Comparison of ENCODE assay signal across 16 mouse cellular contexts in the genomic region with DNA sequence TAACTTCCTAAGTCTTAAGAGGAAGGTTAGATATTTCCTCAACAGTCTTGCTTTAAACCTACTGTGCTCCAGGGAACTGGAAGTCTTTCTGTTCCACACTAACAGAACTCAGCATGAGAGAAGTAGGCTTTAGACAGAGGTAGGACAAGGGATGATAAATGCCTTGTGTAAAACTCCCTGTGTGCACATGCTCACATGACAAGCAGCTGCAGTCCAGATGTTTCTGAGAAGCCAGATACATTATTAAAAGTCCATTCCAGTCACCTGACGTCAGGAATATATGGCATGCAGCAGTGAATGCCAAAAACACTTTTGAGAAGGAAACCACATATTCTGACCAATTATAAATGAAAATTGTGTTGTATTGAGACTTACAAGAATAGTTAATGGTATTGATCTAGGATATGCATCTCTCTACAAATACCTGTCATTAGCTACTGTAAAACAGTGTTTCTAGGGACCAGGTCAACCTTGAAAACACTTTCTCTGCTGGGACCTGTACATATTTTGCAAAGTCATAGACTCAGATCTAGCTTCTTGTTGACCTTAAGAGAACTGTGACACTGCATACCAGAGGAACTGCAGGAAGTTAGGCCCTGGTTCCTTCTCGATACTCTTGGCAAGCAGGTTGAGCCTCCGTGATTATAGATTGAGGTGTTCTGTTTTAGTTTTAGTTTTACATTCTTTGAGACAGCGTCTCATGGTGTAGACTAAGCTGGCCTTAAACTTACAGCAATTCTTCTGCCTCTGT. TPM values are rescaled to one million over a fixed set of nuclear protein-coding genes. Genes with fewer than 3 reads are reported as not detected.
DNase-seq lines count a peak whose midpoint lies in the region; ATAC-seq and TF ChIP-seq lines count a peak whose summit lies in the region.
"Had no signal": no experiment of that assay in that cellular context is flagged by ENCODE, and none has a peak within 500 bp of the region (broad histone marks: within the 10 kb centered on the region; RNA-seq: fewer than 3 reads in every experiment).

No protein-coding gene starts in this region.

- DNase-seq in embryonic facial prominence, embryonic 11.5 days (ENCODE audit: low spot score), result peak; percentile 46
- DNase-seq in embryonic facial prominence, embryonic 10.5 days (ENCODE audit: low spot score), result no peak
- peak; percentile 58 for DNase-seq in lung, postnatal 0 days (ENCODE audit: low spot score)
- no peak for DNase-seq in lung, adult 18-20 months
- DNase-seq in limb, embryonic 10.5 days (ENCODE audit: low spot score), result peak; percentile 35
- DNase-seq in retina, embryonic 14.5 days (ENCODE audit: low spot score), result no peak
- no peak for DNase-seq in spleen, adult 18-20 months
- DNase-seq: cerebellum, adult 9-11 months; liver, postnatal 0 days; right cerebral cortex, adult 18-20 months had no signal

- TF ChIP-seq EP300 in lung, postnatal 0 days (IDR thresholded peaks at IDR 0.05), result no peak

- no peaks in the 10 kb centered on the region for H3K9me3 ChIP-seq in embryonic facial prominence, embryonic 11.5 days (replicated peaks; ENCODE audit: control insufficient read depth, low read length)
- no peaks in the 10 kb centered on the region for H3K9me3 ChIP-seq in embryonic facial prominence, embryonic 10.5 days
- H3K9me3 ChIP-seq in lung, postnatal 0 days (ENCODE audit: low read length), result no peaks in the 10 kb centered on the region
- no peaks in the 10 kb centered on the region for H3K9me3 ChIP-seq in limb, embryonic 10.5 days (replicated peaks)
- H3K9me3 ChIP-seq in midbrain, embryonic 15.5 days, result no peaks in the 10 kb centered on the region
- H3K9me3 ChIP-seq: embryonic facial prominence, embryonic 13.5 days; forebrain, embryonic 12.5 days; heart, embryonic 15.5 days; stomach, embryonic 15.5 days had no signal

- no peaks in the 10 kb centered on the region for H3K27me3 ChIP-seq in embryonic facial prominence, embryonic 11.5 days (ENCODE audit: control insufficient read depth, insufficient read depth, low read length)
- H3K27me3 ChIP-seq in embryonic facial prominence, embryonic 10.5 days (replicated peaks; ENCODE audit: low read depth, poor library complexity, severe bottlenecking), result no peaks in the 10 kb centered on the region
- no peaks in the 10 kb centered on the region for H3K27me3 ChIP-seq in lung, postnatal 0 days (replicated peaks; ENCODE audit: insufficient read depth, low read length)
- H3K27me3 ChIP-seq in limb, embryonic 10.5 days (ENCODE audit: low read depth, poor library complexity, severe bottlenecking), result no peaks in the 10 kb centered on the region
- H3K27me3 ChIP-seq in midbrain, embryonic 15.5 days (replicated peaks), result no peaks in the 10 kb centered on the region
- H3K27me3 ChIP-seq: embryonic facial prominence, embryonic 13.5 days; forebrain, embryonic 12.5 days; heart, embryonic 15.5 days; Patski; stomach, embryonic 15.5 days had no signal

- 77% methylated on average over 4 of the region's 4 CpGs for WGBS in embryonic facial prominence, embryonic 11.5 days
- 86% methylated on average over 4 of the region's 4 CpGs for WGBS in embryonic facial prominence, embryonic 10.5 days
- 60% methylated on average over 4 of the region's 4 CpGs for WGBS in lung, postnatal 0 days
- 82% methylated on average over 4 of the region's 4 CpGs for whole genome bisulfite sequencing in limb, embryonic 10.5 days
- 91% methylated on average over 4 of the region's 4 CpGs for WGBS in midbrain, embryonic 15.5 days

- no peaks in the 10 kb centered on the region for H3K4me1 ChIP-seq in embryonic facial prominence, embryonic 11.5 days (ENCODE audit: control insufficient read depth, insufficient read depth, low read length)
- no peaks in the 10 kb centered on the region for H3K4me1 ChIP-seq in embryonic facial prominence, embryonic 10.5 days
- no peaks in the 10 kb centered on the region for H3K4me1 ChIP-seq in lung, postnatal 0 days (ENCODE audit: insufficient read depth, low read depth, low read length)
- peaks cover 6% of the 10 kb centered on the region; the same call in 1 of the 2 replicates for H3K4me1 ChIP-seq in limb, embryonic 10.5 days
- H3K4me1 ChIP-seq in midbrain, embryonic 15.5 days, result no peaks in the 10 kb centered on the region
- H3K4me1 ChIP-seq: embryonic facial prominence, embryonic 13.5 days; forebrain, embryonic 12.5 days; heart, embryonic 15.5 days; stomach, embryonic 15.5 days had no signal

- TF ChIP-seq CTCF in lung, postnatal 0 days (IDR thresholded peaks at IDR 0.05), result no peak

- no peak overlapping the region for H3K9ac ChIP-seq in embryonic facial prominence, embryonic 11.5 days (replicated peaks; ENCODE audit: low read length)
- no peak overlapping the region for H3K9ac ChIP-seq in lung, postnatal 0 days (replicated peaks; ENCODE audit: low read depth)
- H3K9ac ChIP-seq in midbrain, embryonic 15.5 days, result no peak overlapping the region
- H3K9ac ChIP-seq: embryonic facial prominence, embryonic 13.5 days; forebrain, embryonic 12.5 days; heart, embryonic 15.5 days; liver, postnatal 0 days; stomach, embryonic 15.5 days had no signal

- H3K36me3 ChIP-seq in embryonic facial prominence, embryonic 11.5 days (replicated peaks; ENCODE audit: control insufficient read depth, insufficient read depth, low read depth, low read length), result peaks cover 6% of the 10 kb centered on the region
- H3K36me3 ChIP-seq in embryonic facial prominence, embryonic 10.5 days (replicated peaks), result peaks cover 78% of the 10 kb centered on the region
- H3K36me3 ChIP-seq in lung, postnatal 0 days (ENCODE audit: insufficient read depth, low read length), result peaks cover 13% of the 10 kb centered on the region; the same call in 1 of the 2 replicates
- H3K36me3 ChIP-seq in limb, embryonic 10.5 days, result peaks cover 81% of the 10 kb centered on the region
- peaks cover 17% of the 10 kb centered on the region; the same call in 1 of the 2 replicates for H3K36me3 ChIP-seq in midbrain, embryonic 15.5 days (replicated peaks)

- no peak overlapping the region for H3K27ac ChIP-seq in embryonic facial prominence, embryonic 11.5 days (replicated peaks; ENCODE audit: low read depth, low read length)
- no peak overlapping the region for H3K27ac ChIP-seq in embryonic facial prominence, embryonic 10.5 days (replicated peaks)
- H3K27ac ChIP-seq in lung, postnatal 0 days (ENCODE audit: low read length), result no peak overlapping the region
- no peak overlapping the region for H3K27ac ChIP-seq in limb, embryonic 10.5 days
- H3K27ac ChIP-seq in midbrain, embryonic 15.5 days, result no peak overlapping the region
- H3K27ac ChIP-seq: embryonic facial prominence, embryonic 13.5 days; forebrain, embryonic 12.5 days; heart, embryonic 15.5 days; stomach, embryonic 15.5 days had no signal

- no peak for ATAC-seq in embryonic facial prominence, embryonic 11.5 days (replicated peaks; ENCODE audit: insufficient number of reproducible peaks, low FRiP score, low TSS enrichment, low read depth)
- peak; percentile 52; the same call in 1 of the 2 replicates for ATAC-seq in lung, postnatal 0 days
- ATAC-seq in midbrain, embryonic 15.5 days (replicated peaks), result no peak
- ATAC-seq: liver, postnatal 0 days; Patski had no signal

- H3K4me2 ChIP-seq in embryonic facial prominence, embryonic 11.5 days (ENCODE audit: low read depth, low read length), result no peak overlapping the region
- H3K4me2 ChIP-seq in lung, postnatal 0 days (replicated peaks; ENCODE audit: low read depth, low read length), result no peak overlapping the region
- no peak overlapping the region for H3K4me2 ChIP-seq in midbrain, embryonic 15.5 days
- H3K4me2 ChIP-seq: embryonic facial prominence, embryonic 13.5 days; forebrain, embryonic 12.5 days; heart, embryonic 15.5 days; stomach, embryonic 15.5 days had no signal

- H3K4me3 ChIP-seq in embryonic facial prominence, embryonic 11.5 days (ENCODE audit: low read depth, low read length), result no peak overlapping the region
- no peak overlapping the region for H3K4me3 ChIP-seq in embryonic facial prominence, embryonic 10.5 days
- H3K4me3 ChIP-seq in lung, postnatal 0 days (ENCODE audit: low read depth, low read length), result no peak overlapping the region
- H3K4me3 ChIP-seq in limb, embryonic 10.5 days, result no peak overlapping the region
- no peak overlapping the region for H3K4me3 ChIP-seq in midbrain, embryonic 15.5 days
- H3K4me3 ChIP-seq: embryonic facial prominence, embryonic 13.5 days; forebrain, embryonic 12.5 days; heart, embryonic 15.5 days; stomach, embryonic 15.5 days had no signal

RNA-seq across cellular contexts. Expression of gene Mrc2, which starts 30.7 kb away (rescaled TPM):
- 9.5 and 10.2 TPM in 2 replicates for polyA plus RNA-seq in embryonic facial prominence, embryonic 11.5 days (2014; fragmentation: Nextera tagmentation; extraction: Ambion mirVana)
- 26.9 and 27.6 TPM in 2 replicates for polyA plus RNA-seq in embryonic facial prominence, embryonic 10.5 days (2016; fragmentation: Nextera tagmentation; extraction: Ambion mirVana)
- polyA plus RNA-seq in lung, postnatal 0 days (2015; fragmentation: Nextera tagmentation; extraction: Ambion mirVana), result 20.0 and 22.6 TPM in 2 replicates
- polyA plus RNA-seq in limb, embryonic 10.5 days (2016; fragmentation: Nextera tagmentation; extraction: Ambion mirVana), result 27.6 and 31.6 TPM in 2 replicates
- 5.8 and 6.8 TPM in 2 replicates for polyA plus RNA-seq in midbrain, embryonic 15.5 days (2015; fragmentation: Nextera tagmentation; extraction: Ambion mirVana)

Comparison
In these comparisons a context has a peak if more than half of its experiments do, and no peak if none do; other contexts are left out.
1. DNase-seq: peak in embryonic facial prominence, embryonic 11.5 days (single experiment), lung, postnatal 0 days (single experiment) and limb, embryonic 10.5 days (single experiment); none in embryonic facial prominence, embryonic 10.5 days (single experiment), lung, adult 18-20 months (0 of 2), retina, embryonic 14.5 days (single experiment) and spleen, adult 18-20 months (0 of 2).